Mouse (Mus musculus) liver, postnatal 0 days (tissue): ENCODE measurements around the gene Gif. TPM values are rescaled to one million over a fixed set of nuclear protein-coding genes. Genes with fewer than 3 reads are reported as not detected.

Experiments used
- ATAC-seq: fragments of 200-750 bp; cut with Nextera tagmentation; 2 replicates; pipeline ENCODE4 v1.8.0; 2017; ENCODE audit warnings: mild to moderate bottlenecking, moderate library complexity
- DNase-seq: peaks from one replicate; pipeline ENCODE4 v3.0.0-alpha.2; 2016
- H3K27ac ChIP-seq: fragments of 300-500 bp; sonication (generic); 2 replicates; pipeline ENCODE4 v1.5.1; 2014; ENCODE audit warnings: antibody characterized with exemption, moderate library complexity, mild to moderate bottlenecking, low read depth
- H3K27me3 ChIP-seq: fragments of 300-500 bp; sonication (generic); 2 replicates; pipeline ENCODE4 v1.6.1; 2014; ENCODE audit warnings: low read length, control low read depth, mixed read lengths; ENCODE audit not compliant: insufficient read depth
- H3K36me3 ChIP-seq: fragments of 300-500 bp; sonication (generic); replicated peaks from 2 replicates; pipeline ENCODE4 v1.6.1; 2014; ENCODE audit warnings: mild to moderate bottlenecking, control low read depth, low read length, moderate library complexity, mixed read lengths; ENCODE audit not compliant: insufficient read depth
- H3K4me1 ChIP-seq: fragments of 300-500 bp; sonication (generic); 2 replicates; pipeline ENCODE4 v1.6.1; 2014; ENCODE audit warnings: antibody characterized with exemption, mild to moderate bottlenecking, control low read depth; ENCODE audit not compliant: insufficient read depth
- H3K4me2 ChIP-seq: fragments of 300-500 bp; sonication (generic); 2 replicates; pipeline ENCODE4 v1.6.1; 2014; ENCODE audit warnings: low read depth, mild to moderate bottlenecking, low read length, moderate library complexity, mixed read lengths
- H3K4me3 ChIP-seq: fragments of 300-500 bp; sonication (generic); 2 replicates; pipeline ENCODE4 v1.5.1; 2014; ENCODE audit warnings: low read depth, low read length
- H3K9ac ChIP-seq: fragments of 300-500 bp; sonication (generic); replicated peaks from 2 replicates; pipeline ENCODE4 v1.6.1; 2014; ENCODE audit warnings: mild to moderate bottlenecking, moderate library complexity
- H3K9me3 ChIP-seq: fragments of 300-500 bp; sonication (generic); 2 replicates; pipeline ENCODE4 v1.6.1; 2016; ENCODE audit warnings: mild to moderate bottlenecking, control low read depth, low read length, mixed read lengths
- CTCF ChIP-seq: sonication (generic); IDR thresholded peaks from 2 replicates; pipeline ENCODE4 v1.5.1; 2016; ENCODE audit warnings: antibody characterized with exemption, low read depth
- EP300 ChIP-seq: IDR thresholded peaks from 2 replicates; pipeline ENCODE4 v1.6.1; 2016; ENCODE audit warnings: antibody characterized with exemption, low read depth, mild to moderate bottlenecking
- WGBS: fragments of 180-500 bp; shearing (Covaris S2); extraction: QIAGEN DNeasy Blood & Tissue Kit; methylation state at CpG from one replicate; pipeline ENCODE4 v1.1.7; 2014; ENCODE audit not compliant: insufficient replicate concordance; 5-methylcytosine and 5-hydroxymethylcytosine counted together
- polyA plus RNA-seq: library from polyadenylated mRNA; unstranded; fragments of >200 nt; fragmentation: Nextera tagmentation; extraction: Ambion mirVana; gene quantifications from 2 replicates; pipeline ENCODE4 v1.2.1, GENCODE M21; 2015

Gene Gif
- polyA plus RNA-seq, 1 experiment from 2014 or later = not detected

- no peak overlapping the region for H3K4me2 ChIP-seq
- no peak for ATAC-seq
- no peaks in the 10 kb centered on the region for H3K27me3 ChIP-seq
- no peak for DNase-seq
- no peak overlapping the region for H3K4me3 ChIP-seq
- 27% methylated on average over 2 of the region's 2 CpGs for WGBS
- TF ChIP-seq CTCF (no peak), EP300 (no peak)
- H3K9ac ChIP-seq = no peak overlapping the region
- H3K4me1 ChIP-seq = peaks cover 7% of the 10 kb centered on the region
- H3K9me3 ChIP-seq = no peaks in the 10 kb centered on the region
- no peaks in the 10 kb centered on the region for H3K36me3 ChIP-seq
- H3K27ac ChIP-seq = no peak overlapping the region
Observed at GRCm38 (mm10) chr19:11807251-11807650, 59.9 kb downstream of the Gif start.

DNA sequence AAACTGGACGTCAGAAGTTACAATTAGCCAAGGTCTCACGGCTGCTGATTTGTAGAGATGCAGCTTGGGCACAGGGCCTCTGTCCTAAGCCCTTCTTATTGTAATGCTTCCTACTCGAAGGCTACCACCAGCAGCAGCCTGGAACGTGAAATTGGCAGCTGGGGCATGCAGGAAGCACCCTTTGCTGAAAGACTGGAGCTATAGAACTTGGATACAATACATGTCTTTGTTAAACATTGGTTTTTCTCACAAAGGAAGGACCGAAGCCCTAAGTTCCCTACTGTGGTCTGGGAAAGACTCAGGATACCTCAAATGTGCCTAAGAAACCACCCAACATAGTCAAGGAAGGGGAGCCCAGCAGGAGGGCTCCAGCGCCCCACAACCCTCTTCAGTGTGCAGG, 60.5 kb downstream of the Gif start:
- no peak overlapping the region for H3K4me2 ChIP-seq
- H3K4me3 ChIP-seq = no peak overlapping the region
- H3K27me3 ChIP-seq = no peaks in the 10 kb centered on the region
- H3K27ac ChIP-seq = no peak overlapping the region
- DNase-seq (no peak), ATAC-seq (no peak)
- TF ChIP-seq EP300 (no peak), CTCF (no peak)
- no peaks in the 10 kb centered on the region for H3K9me3 ChIP-seq
- H3K4me1 ChIP-seq = peaks cover 7% of the 10 kb centered on the region
- no peak overlapping the region for H3K9ac ChIP-seq
- 42% methylated on average over 6 of the region's 6 CpGs for WGBS
- H3K36me3 ChIP-seq = no peaks in the 10 kb centered on the region

GRCm38 (mm10) chr19:11808452-11808851, 61.1 kb downstream of the Gif start:
- WGBS = 33% methylated on average over 2 of the region's 2 CpGs
- no peaks in the 10 kb centered on the region for H3K36me3 ChIP-seq
- no peak overlapping the region for H3K9ac ChIP-seq
- H3K4me1 ChIP-seq = peaks cover 7% of the 10 kb centered on the region
- no peak overlapping the region for H3K4me2 ChIP-seq
- no peak for ATAC-seq
- DNase-seq = no peak
- TF ChIP-seq EP300 (no peak), CTCF (no peak)
- H3K9me3 ChIP-seq = no peaks in the 10 kb centered on the region
- no peak overlapping the region for H3K27ac ChIP-seq
- no peak overlapping the region for H3K4me3 ChIP-seq
- H3K27me3 ChIP-seq = no peaks in the 10 kb centered on the region

DNA sequence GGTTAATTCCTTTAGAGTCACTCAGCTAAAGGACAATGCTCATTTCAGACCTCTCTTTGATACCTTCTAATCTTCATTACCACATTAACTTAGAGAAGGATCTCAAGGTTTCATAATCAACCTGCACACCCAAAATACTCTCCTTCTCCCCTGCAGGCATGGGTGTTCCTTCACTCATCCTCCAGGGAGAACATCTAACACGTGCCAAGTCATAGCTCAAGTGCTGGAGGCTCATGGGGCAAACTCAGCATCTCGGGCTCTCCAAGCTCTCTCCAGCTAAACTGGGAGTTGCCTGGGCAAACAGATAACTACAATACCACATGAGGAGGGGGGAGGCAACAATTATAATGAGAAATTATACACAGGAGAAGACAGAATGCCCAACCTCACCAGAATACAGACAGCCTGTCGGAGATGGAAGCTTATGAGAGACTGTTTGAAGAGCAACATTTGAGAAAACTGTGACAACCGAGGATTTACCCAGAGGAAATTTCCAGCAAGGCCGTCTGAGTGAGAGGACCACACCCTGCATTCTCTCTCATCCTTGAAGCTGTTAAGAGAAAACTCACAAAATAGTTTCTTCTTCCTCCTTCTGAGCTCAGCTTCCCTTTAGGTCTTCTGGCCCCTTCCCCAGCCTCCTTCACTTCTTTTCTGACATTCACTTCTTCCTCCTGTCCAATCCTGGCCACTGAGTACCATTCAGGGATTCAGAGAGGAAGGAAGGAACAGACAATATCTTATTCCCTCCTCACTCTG, 62.8 kb downstream of the Gif start:
- Histone ChIP-seq H3K27me3 (no peaks in the 10 kb centered on the region), H3K27ac (no peak overlapping the region), H3K9ac (no peak overlapping the region), H3K4me2 (no peak overlapping the region), H3K4me1 (peaks cover 7% of the 10 kb centered on the region), H3K4me3 (no peak overlapping the region), H3K36me3 (no peaks in the 10 kb centered on the region), H3K9me3 (no peaks in the 10 kb centered on the region)
- TF ChIP-seq EP300 = no peak
- TF ChIP-seq CTCF = no peak
- WGBS = 45% methylated on average over 5 of the region's 5 CpGs
- ATAC-seq (no peak), DNase-seq (no peak)

GRCm38 (mm10) chr19:11810856-11811255, 63.5 kb downstream of the Gif start:
- Histone ChIP-seq H3K27me3 (no peaks in the 10 kb centered on the region), H3K4me3 (no peak overlapping the region), H3K27ac (no peak overlapping the region), H3K9ac (no peak overlapping the region), H3K4me2 (no peak overlapping the region), H3K4me1 (peaks cover 7% of the 10 kb centered on the region), H3K36me3 (no peaks in the 10 kb centered on the region), H3K9me3 (no peaks in the 10 kb centered on the region)
- ATAC-seq (no peak), DNase-seq (no peak)
- WGBS = 76% methylated on average over 1 of the region's 1 CpGs
- TF ChIP-seq EP300 (no peak), CTCF (no peak)

DNA sequence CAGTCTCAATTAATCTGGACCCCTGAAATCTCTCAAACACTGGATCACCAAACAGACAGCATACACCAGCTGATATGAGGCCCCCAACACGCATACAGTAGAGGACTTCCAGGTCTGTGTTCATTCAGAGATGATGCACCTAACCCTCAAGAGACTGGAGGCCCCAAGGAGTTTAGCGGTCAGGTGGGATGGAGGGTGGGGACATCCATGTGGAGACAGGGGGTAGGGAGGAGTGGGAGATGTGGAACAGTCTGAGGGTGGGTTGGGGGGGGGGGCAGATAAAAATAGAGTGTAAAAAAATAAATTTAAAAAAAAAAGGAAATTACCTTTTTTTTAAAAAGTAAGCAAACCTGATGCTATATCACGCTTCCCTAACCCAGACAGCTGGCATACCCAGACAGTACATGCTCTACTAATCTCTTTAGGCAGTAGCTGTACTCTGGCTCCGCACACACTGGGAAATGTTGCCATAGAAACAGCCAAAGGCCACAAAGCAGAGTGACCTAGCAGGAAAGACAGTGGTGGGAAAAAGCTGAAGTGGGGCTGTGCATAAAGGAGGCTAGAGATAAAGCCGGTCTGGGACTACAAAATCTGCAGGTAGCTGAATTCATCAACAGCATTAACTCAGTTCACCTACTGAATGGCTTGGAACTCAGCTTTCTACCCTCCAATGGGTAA, 64.5 kb downstream of the Gif start:
- H3K27me3 ChIP-seq = 0 out of 2 replicates have a peak, but pooled peaks cover 4% of the 10 kb centered on the region
- H3K4me3 ChIP-seq = no peak overlapping the region
- H3K27ac ChIP-seq = no peak overlapping the region
- H3K4me2 ChIP-seq = no peak overlapping the region
- TF ChIP-seq EP300 = no peak
- TF ChIP-seq CTCF = no peak
- no peaks in the 10 kb centered on the region for H3K36me3 ChIP-seq
- no peaks in the 10 kb centered on the region for H3K9me3 ChIP-seq
- 37% methylated on average over 5 of the region's 5 CpGs for WGBS
- H3K4me1 ChIP-seq = peaks cover 7% of the 10 kb centered on the region
- peak; percentile 36; the same call in 1 of the 2 replicates for ATAC-seq
- H3K9ac ChIP-seq = no peak overlapping the region
- no peak for DNase-seq

Other genes with a start within 250 kb of the Gif start
- 3.2 and 3.8 TPM in 2 replicates for gene Ms4a6b, start 231.0 kb upstream of the Gif start, polyA plus RNA-seq
- 1.5 and 1.7 TPM in 2 replicates for gene Ms4a4d, start 210.8 kb upstream of the Gif start, polyA plus RNA-seq
- gene Ms4a6d, start 142.7 kb upstream of the Gif start, polyA plus RNA-seq = 8.8 and 9.0 TPM in 2 replicates
- gene Ms4a2, start 123.8 kb upstream of the Gif start, polyA plus RNA-seq = 0.86 and 0.90 TPM in 2 replicates
- 37.6 and 38.0 TPM in 2 replicates for gene Ms4a3, start 106.7 kb upstream of the Gif start, polyA plus RNA-seq
- gene Oosp2, start 87.0 kb upstream of the Gif start, polyA plus RNA-seq = 0.19 TPM in 1 of 2 replicates, not detected in the other
- 0.26 and 0.54 TPM in 2 replicates for gene Oosp1, start 56.4 kb upstream of the Gif start, polyA plus RNA-seq
- gene Oosp3, start 50.5 kb upstream of the Gif start, polyA plus RNA-seq = not detected in 2 replicates
- gene Mrpl16, start 22.8 kb downstream of the Gif start, polyA plus RNA-seq = 35.7 and 38.2 TPM in 2 replicates
- 3.2 and 3.7 TPM in 2 replicates for gene Stx3, start 71.8 kb downstream of the Gif start, polyA plus RNA-seq
- gene Olfr1417, start 91.7 kb downstream of the Gif start, polyA plus RNA-seq = not detected in 2 replicates
- not detected in 2 replicates for gene Olfr1418, start 113.5 kb downstream of the Gif start, polyA plus RNA-seq
- gene Olfr1419, start 127.6 kb downstream of the Gif start, polyA plus RNA-seq = not detected in 2 replicates
- gene Olfr1420, start 139.0 kb downstream of the Gif start, polyA plus RNA-seq = not detected in 2 replicates
- gene Patl1, start 164.8 kb downstream of the Gif start, polyA plus RNA-seq = 4.9 and 5.4 TPM in 2 replicates
- 2.6 and 2.7 TPM in 2 replicates for gene Osbp, start 218.4 kb downstream of the Gif start, polyA plus RNA-seq